Mouse (Mus musculus): ENCODE results near the gene Doc2g. TPM values are rescaled to one million over a fixed set of nuclear protein-coding genes. Genes with fewer than 3 reads are reported as not detected.

Gene Doc2g
- polyA plus RNA-seq, 2 experiments: 0.25 to 1.8 TPM

DNA sequence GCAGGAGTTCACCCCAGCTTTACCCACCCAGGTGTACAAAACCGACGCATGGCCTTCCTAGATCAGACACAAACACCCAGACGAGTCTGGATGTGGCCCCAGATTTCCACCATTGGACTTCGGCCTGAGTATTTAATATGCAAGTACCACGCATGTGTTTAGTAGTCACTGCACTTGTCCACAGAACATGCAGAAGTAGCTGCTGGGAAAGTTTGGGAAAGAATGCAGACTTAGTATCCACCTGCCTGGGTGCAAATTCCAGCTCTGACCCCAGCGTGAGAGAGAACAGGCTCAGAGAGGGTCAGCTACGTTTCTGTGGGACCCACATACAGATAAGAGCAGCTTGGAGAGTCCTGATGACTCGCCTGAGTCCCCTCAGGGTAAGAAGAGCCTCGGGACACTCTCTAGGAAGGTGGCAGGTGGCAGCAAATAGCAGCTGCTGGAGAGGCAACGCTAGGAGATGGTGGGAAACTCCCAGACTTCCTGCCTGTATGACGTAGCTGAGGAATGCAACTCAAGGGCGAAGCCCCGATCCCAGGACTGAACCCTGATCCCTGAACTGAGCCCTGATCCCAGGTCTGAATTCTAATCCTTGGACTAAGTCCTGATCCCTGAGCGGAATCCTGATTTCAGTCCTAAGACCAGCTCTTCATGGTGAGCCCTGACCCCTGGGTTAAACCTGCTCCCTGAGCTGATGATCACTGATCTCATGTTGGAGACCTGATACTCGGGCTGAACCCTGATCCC is 53.0 kb downstream of the Doc2g start:
- WGBS (ENCODE audit: insufficient replicate concordance): 52% methylated on average over 15 of the region's 15 CpGs

More for the DNA sequence above, 53.0 kb downstream of the Doc2g start:
- TF ChIP-seq CTCF (IDR thresholded peaks at IDR 0.05; ENCODE audit: low read depth) (no peak), EP300 (IDR thresholded peaks at IDR 0.05; ENCODE audit: low read depth) (no peak)
- Histone ChIP-seq H3K4me3 (ENCODE audit: insufficient read depth in 1 of 2, low read depth in 2 of 2, low read length in 2 of 2) (no peak overlapping the region), H3K36me3 (replicated peaks; ENCODE audit: control insufficient read depth, insufficient read depth, low read depth) (no peaks in the 10 kb centered on the region), H3K4me2 (ENCODE audit: low read depth) (no peak overlapping the region), H3K9me3 (ENCODE audit: control insufficient read depth, low read length) (no peaks in the 10 kb centered on the region), H3K9ac (replicated peaks) (no peak overlapping the region), H3K4me1 (replicated peaks; ENCODE audit: control insufficient read depth in 2 of 2, insufficient read depth in 2 of 2, low read length in 1 of 2) (peaks cover 24 to 36% of the 10 kb centered on the region in 2 experiments), H3K27ac (no peak overlapping the region), H3K27me3 (ENCODE audit: control insufficient read depth, insufficient read depth, low read length) (no peaks in the 10 kb centered on the region)
- no peak for ATAC-seq (ENCODE audit: insufficient read depth)
- DNase-seq (ENCODE audit: low read depth in 3 of 3, low spot score in 3 of 3): no peak

Other genes starting within 250 kb of the Doc2g start
Only the 30 nearest of the 32 such genes appear.
- 13.2 and 17.0 TPM in 2 replicates for gene Chka, start 151.5 kb upstream of the Doc2g start, polyA plus RNA-seq (2012; rRNA removed)
- gene Chka, start 151.5 kb upstream of the Doc2g start, polyA plus RNA-seq (2014; fragmentation: Nextera tagmentation; extraction: Ambion mirVana): 10.3 and 13.1 TPM in 2 replicates
- 47.1 and 48.6 TPM in 2 replicates for gene Tcirg1, start 96.2 kb upstream of the Doc2g start, polyA plus RNA-seq (2012; rRNA removed)
- gene Tcirg1, start 96.2 kb upstream of the Doc2g start, polyA plus RNA-seq (2014; fragmentation: Nextera tagmentation; extraction: Ambion mirVana): 15.4 and 15.6 TPM in 2 replicates
- gene Ndufs8, start 90.5 kb upstream of the Doc2g start, polyA plus RNA-seq (2012; rRNA removed): 118 and 126 TPM in 2 replicates
- gene Ndufs8, start 90.5 kb upstream of the Doc2g start, polyA plus RNA-seq (2014; fragmentation: Nextera tagmentation; extraction: Ambion mirVana): 209 and 219 TPM in 2 replicates
- 3.3 and 3.6 TPM in 2 replicates for gene Aldh3b1, start 73.5 kb upstream of the Doc2g start, polyA plus RNA-seq (2012; rRNA removed)
- 4.9 and 5.3 TPM in 2 replicates for gene Aldh3b1, start 73.5 kb upstream of the Doc2g start, polyA plus RNA-seq (2014; fragmentation: Nextera tagmentation; extraction: Ambion mirVana)
- gene Unc93b1, start 68.1 kb upstream of the Doc2g start, polyA plus RNA-seq (2012; rRNA removed): 19.8 and 22.8 TPM in 2 replicates
- gene Unc93b1, start 68.1 kb upstream of the Doc2g start, polyA plus RNA-seq (2014; fragmentation: Nextera tagmentation; extraction: Ambion mirVana): 14.7 and 15.1 TPM in 2 replicates
- gene Aldh3b3, start 44.7 kb upstream of the Doc2g start, polyA plus RNA-seq (2012; rRNA removed): 0.02 and 0.04 TPM in 2 replicates
- gene Aldh3b3, start 44.7 kb upstream of the Doc2g start, polyA plus RNA-seq (2014; fragmentation: Nextera tagmentation; extraction: Ambion mirVana): not detected in 2 replicates
- gene Aldh3b2, start 31.0 kb upstream of the Doc2g start, polyA plus RNA-seq (2012; rRNA removed): 0.32 and 0.33 TPM in 2 replicates
- 0.48 and 0.56 TPM in 2 replicates for gene Aldh3b2, start 31.0 kb upstream of the Doc2g start, polyA plus RNA-seq (2014; fragmentation: Nextera tagmentation; extraction: Ambion mirVana)
- gene Acy3, start 16.7 kb upstream of the Doc2g start, polyA plus RNA-seq (2012; rRNA removed): 10.8 and 11.1 TPM in 2 replicates
- gene Acy3, start 16.7 kb upstream of the Doc2g start, polyA plus RNA-seq (2014; fragmentation: Nextera tagmentation; extraction: Ambion mirVana): 9.1 and 9.5 TPM in 2 replicates
- 0.37 and 0.50 TPM in 2 replicates for gene Tbx10, start 10.6 kb upstream of the Doc2g start, polyA plus RNA-seq (2012; rRNA removed)
- 0.28 and 0.30 TPM in 2 replicates for gene Tbx10, start 10.6 kb upstream of the Doc2g start, polyA plus RNA-seq (2014; fragmentation: Nextera tagmentation; extraction: Ambion mirVana)
- gene Nudt8, start 2.7 kb upstream of the Doc2g start, polyA plus RNA-seq (2012; rRNA removed): 2.1 and 2.9 TPM in 2 replicates
- 14.2 and 15.2 TPM in 2 replicates for gene Nudt8, start 2.7 kb upstream of the Doc2g start, polyA plus RNA-seq (2014; fragmentation: Nextera tagmentation; extraction: Ambion mirVana)
- 0.65 and 0.73 TPM in 2 replicates for gene Gm49405, start 2.7 kb upstream of the Doc2g start, polyA plus RNA-seq (2012; rRNA removed)
- 0.25 and 0.33 TPM in 2 replicates for gene Gm49405, start 2.7 kb upstream of the Doc2g start, polyA plus RNA-seq (2014; fragmentation: Nextera tagmentation; extraction: Ambion mirVana)
- gene Ndufv1, start 9.5 kb downstream of the Doc2g start, polyA plus RNA-seq (2012; rRNA removed): 67.5 and 84.8 TPM in 2 replicates
- gene Ndufv1, start 9.5 kb downstream of the Doc2g start, polyA plus RNA-seq (2014; fragmentation: Nextera tagmentation; extraction: Ambion mirVana): 159 and 168 TPM in 2 replicates
- 230 and 274 TPM in 2 replicates for gene Gstp1, start 34.7 kb downstream of the Doc2g start, polyA plus RNA-seq (2012; rRNA removed)
- 511 and 557 TPM in 2 replicates for gene Gstp1, start 34.7 kb downstream of the Doc2g start, polyA plus RNA-seq (2014; fragmentation: Nextera tagmentation; extraction: Ambion mirVana)
- 6.6 and 7.9 TPM in 2 replicates for gene Gstp2, start 42.7 kb downstream of the Doc2g start, polyA plus RNA-seq (2012; rRNA removed)
- gene Gstp2, start 42.7 kb downstream of the Doc2g start, polyA plus RNA-seq (2014; fragmentation: Nextera tagmentation; extraction: Ambion mirVana): 6.9 and 7.3 TPM in 2 replicates
- gene Gstp3, start 56.3 kb downstream of the Doc2g start, polyA plus RNA-seq (2012; rRNA removed): 78.5 and 87.0 TPM in 2 replicates
- 65.7 and 69.6 TPM in 2 replicates for gene Gstp3, start 56.3 kb downstream of the Doc2g start, polyA plus RNA-seq (2014; fragmentation: Nextera tagmentation; extraction: Ambion mirVana)
- gene Cabp2, start 78.3 kb downstream of the Doc2g start, polyA plus RNA-seq (2012; rRNA removed): 0.16 and 0.17 TPM in 2 replicates
- 0.20 and 0.44 TPM in 2 replicates for gene Cabp2, start 78.3 kb downstream of the Doc2g start, polyA plus RNA-seq (2014; fragmentation: Nextera tagmentation; extraction: Ambion mirVana)
- 52.5 and 64.8 TPM in 2 replicates for gene Cdk2ap2, start 93.9 kb downstream of the Doc2g start, polyA plus RNA-seq (2012; rRNA removed)
- 99.9 and 101 TPM in 2 replicates for gene Cdk2ap2, start 93.9 kb downstream of the Doc2g start, polyA plus RNA-seq (2014; fragmentation: Nextera tagmentation; extraction: Ambion mirVana)
- 6.1 and 7.1 TPM in 2 replicates for gene Pitpnm1, start 96.7 kb downstream of the Doc2g start, polyA plus RNA-seq (2012; rRNA removed)
- gene Pitpnm1, start 96.7 kb downstream of the Doc2g start, polyA plus RNA-seq (2014; fragmentation: Nextera tagmentation; extraction: Ambion mirVana): 3.4 TPM in 2 replicates
- gene Aip, start 122.5 kb downstream of the Doc2g start, polyA plus RNA-seq (2012; rRNA removed): 28.8 and 33.2 TPM in 2 replicates
- gene Aip, start 122.5 kb downstream of the Doc2g start, polyA plus RNA-seq (2014; fragmentation: Nextera tagmentation; extraction: Ambion mirVana): 29.4 TPM in 2 replicates
- gene Gpr152, start 136.5 kb downstream of the Doc2g start, polyA plus RNA-seq (2012; rRNA removed): not detected in 2 replicates
- gene Gpr152, start 136.5 kb downstream of the Doc2g start, polyA plus RNA-seq (2014; fragmentation: Nextera tagmentation; extraction: Ambion mirVana): not detected in 2 replicates
- gene Cabp4, start 140.7 kb downstream of the Doc2g start, polyA plus RNA-seq (2012; rRNA removed): 0.03 and 0.15 TPM in 2 replicates
- not detected in 2 replicates for gene Cabp4, start 140.7 kb downstream of the Doc2g start, polyA plus RNA-seq (2014; fragmentation: Nextera tagmentation; extraction: Ambion mirVana)
- 57.5 and 59.2 TPM in 2 replicates for gene Coro1b, start 145.3 kb downstream of the Doc2g start, polyA plus RNA-seq (2012; rRNA removed)
- 57.5 and 62.2 TPM in 2 replicates for gene Coro1b, start 145.3 kb downstream of the Doc2g start, polyA plus RNA-seq (2014; fragmentation: Nextera tagmentation; extraction: Ambion mirVana)
- 12.5 and 16.3 TPM in 2 replicates for gene Ptprcap, start 150.3 kb downstream of the Doc2g start, polyA plus RNA-seq (2012; rRNA removed)
- 14.4 and 17.0 TPM in 2 replicates for gene Ptprcap, start 150.3 kb downstream of the Doc2g start, polyA plus RNA-seq (2014; fragmentation: Nextera tagmentation; extraction: Ambion mirVana)
- 17.2 and 19.2 TPM in 2 replicates for gene Rps6kb2, start 160.0 kb downstream of the Doc2g start, polyA plus RNA-seq (2012; rRNA removed)
- gene Rps6kb2, start 160.0 kb downstream of the Doc2g start, polyA plus RNA-seq (2014; fragmentation: Nextera tagmentation; extraction: Ambion mirVana): 19.5 and 19.9 TPM in 2 replicates
- 0.32 and 0.44 TPM in 2 replicates for gene Carns1, start 172.2 kb downstream of the Doc2g start, polyA plus RNA-seq (2012; rRNA removed)
- 0.18 and 0.71 TPM in 2 replicates for gene Carns1, start 172.2 kb downstream of the Doc2g start, polyA plus RNA-seq (2014; fragmentation: Nextera tagmentation; extraction: Ambion mirVana)
- 2.6 TPM in 2 replicates for gene Tbc1d10c, start 188.0 kb downstream of the Doc2g start, polyA plus RNA-seq (2012; rRNA removed)
- 2.5 and 4.0 TPM in 2 replicates for gene Tbc1d10c, start 188.0 kb downstream of the Doc2g start, polyA plus RNA-seq (2014; fragmentation: Nextera tagmentation; extraction: Ambion mirVana)
- 203 and 214 TPM in 2 replicates for gene Ppp1ca, start 188.8 kb downstream of the Doc2g start, polyA plus RNA-seq (2012; rRNA removed)
- 432 and 447 TPM in 2 replicates for gene Ppp1ca, start 188.8 kb downstream of the Doc2g start, polyA plus RNA-seq (2014; fragmentation: Nextera tagmentation; extraction: Ambion mirVana)
- gene Rad9a, start 198.3 kb downstream of the Doc2g start, polyA plus RNA-seq (2012; rRNA removed): 20.8 and 21.4 TPM in 2 replicates
- gene Rad9a, start 198.3 kb downstream of the Doc2g start, polyA plus RNA-seq (2014; fragmentation: Nextera tagmentation; extraction: Ambion mirVana): 14.3 and 16.8 TPM in 2 replicates
- 1.1 TPM in 2 replicates for gene Clcf1, start 210.9 kb downstream of the Doc2g start, polyA plus RNA-seq (2012; rRNA removed)
- gene Clcf1, start 210.9 kb downstream of the Doc2g start, polyA plus RNA-seq (2014; fragmentation: Nextera tagmentation; extraction: Ambion mirVana): 0.42 and 0.43 TPM in 2 replicates
- not detected in 2 replicates for gene AC109138.7, start 211.0 kb downstream of the Doc2g start, polyA plus RNA-seq (2012; rRNA removed)
- not detected in 2 replicates for gene AC109138.7, start 211.0 kb downstream of the Doc2g start, polyA plus RNA-seq (2014; fragmentation: Nextera tagmentation; extraction: Ambion mirVana)

Measured in liver, embryonic 14.5 days (tissue).